Comparison of ENCODE assay signal across 36 mouse cellular contexts in genomic region chr7:30224206-30224605, GRCm38 (mm10). TPM values are rescaled to one million over a fixed set of nuclear protein-coding genes. Genes with fewer than 3 reads are reported as not detected.
"Had no signal": no experiment of that assay in that cellular context is flagged by ENCODE, and none has a peak within 500 bp of the region (broad histone marks: within the 10 kb centered on the region; RNA-seq: fewer than 3 reads in every experiment).

No protein-coding gene starts in this region.

- H3K9ac ChIP-seq: embryonic facial prominence, embryonic 12.5 days; embryonic facial prominence, embryonic 13.5 days; embryonic facial prominence, embryonic 15.5 days; forebrain, embryonic 12.5 days; forebrain, embryonic 13.5 days; forebrain, embryonic 15.5 days; forebrain, postnatal 0 days had no signal

- H3K27me3 ChIP-seq: embryonic facial prominence, embryonic 12.5 days; embryonic facial prominence, embryonic 13.5 days; embryonic facial prominence, embryonic 15.5 days; forebrain, embryonic 12.5 days; forebrain, embryonic 13.5 days; forebrain, embryonic 15.5 days had no signal

- H3K4me2 ChIP-seq: embryonic facial prominence, embryonic 12.5 days; embryonic facial prominence, embryonic 13.5 days; embryonic facial prominence, embryonic 15.5 days; forebrain, embryonic 12.5 days; forebrain, embryonic 13.5 days; forebrain, embryonic 15.5 days had no signal

- H3K27ac ChIP-seq: embryonic facial prominence, embryonic 10.5 days; embryonic facial prominence, embryonic 12.5 days; embryonic facial prominence, embryonic 13.5 days; embryonic facial prominence, embryonic 15.5 days; forebrain, embryonic 10.5 days; forebrain, embryonic 12.5 days; forebrain, embryonic 13.5 days; forebrain, embryonic 15.5 days; gastrocnemius, adult 2 months; heart, adult 2 months had no signal

- DNase-seq: cerebellum, adult 9-10 months; cerebellum, adult 9-11 months; cerebellum, postnatal 10 days; cerebellum, postnatal 14 days; cerebellum, postnatal 25 days; cerebellum, postnatal 36 days; embryo, embryonic 11 days; forebrain, postnatal 0 days; gastrocnemius, adult 2 months; gastrocnemius, postnatal 10 days; gastrocnemius, postnatal 14 days; gastrocnemius, postnatal 25 days; gastrocnemius, postnatal 36 days; heart, adult 18-20 months; heart, adult 2 months had no signal

- H3K4me3 ChIP-seq: embryonic facial prominence, embryonic 10.5 days; embryonic facial prominence, embryonic 12.5 days; embryonic facial prominence, embryonic 13.5 days; embryonic facial prominence, embryonic 15.5 days; erythroblast, embryonic 14.5 days; forebrain, embryonic 10.5 days; forebrain, embryonic 12.5 days; forebrain, embryonic 13.5 days; forebrain, embryonic 15.5 days; gastrocnemius, adult 2 months; heart, adult 2 months had no signal

- H3K9me3 ChIP-seq: embryonic facial prominence, embryonic 10.5 days; embryonic facial prominence, embryonic 12.5 days; embryonic facial prominence, embryonic 13.5 days; embryonic facial prominence, embryonic 15.5 days; forebrain, embryonic 10.5 days; forebrain, embryonic 12.5 days; forebrain, embryonic 13.5 days; forebrain, embryonic 15.5 days had no signal

- ATAC-seq: forebrain, embryonic 13.5 days; forebrain, embryonic 14.5 days; forebrain, embryonic 15.5 days; forebrain, embryonic 16.5 days; forebrain, postnatal 0 days had no signal

RNA-seq across cellular contexts. Expression of gene Ovol3, which starts 11.3 kb away (rescaled TPM):
- total RNA-seq: common myeloid progenitor, adult 5-6 weeks; forebrain, postnatal 0 days; gastrocnemius, adult 18-20 months; gastrocnemius, adult 2 months; gastrocnemius, adult 8-10 months; gastrocnemius, postnatal 25 days; gastrocnemius, postnatal 36 days; granulocyte monocyte progenitor cell, adult 5-6 weeks; heart, adult 18-20 months; heart, adult 2 months; heart, adult 8-10 months had no signal
- polyA plus RNA-seq: cortical plate, adult 2 months; embryonic facial prominence, embryonic 10.5 days; embryonic facial prominence, embryonic 11.5 days; erythroblast, embryonic 14.5 days; forebrain, embryonic 10.5 days; forebrain, embryonic 11.5 days; forebrain, embryonic 12.5 days; forebrain, embryonic 13.5 days; forebrain, embryonic 14.5 days; forebrain, embryonic 15.5 days; forebrain, embryonic 16.5 days; forebrain, postnatal 0 days; frontal cortex, adult 2 months; gonadal fat pad, adult 2 months; heart, adult 2 months had no signal

RNA-seq across cellular contexts. Expression of gene Cox7a1, which starts 40.3 kb away (rescaled TPM):
- total RNA-seq: common myeloid progenitor, adult 5-6 weeks; granulocyte monocyte progenitor cell, adult 5-6 weeks had no signal
